Mouse (Mus musculus): ENCODE data around the gene Tmem163.

DNA sequence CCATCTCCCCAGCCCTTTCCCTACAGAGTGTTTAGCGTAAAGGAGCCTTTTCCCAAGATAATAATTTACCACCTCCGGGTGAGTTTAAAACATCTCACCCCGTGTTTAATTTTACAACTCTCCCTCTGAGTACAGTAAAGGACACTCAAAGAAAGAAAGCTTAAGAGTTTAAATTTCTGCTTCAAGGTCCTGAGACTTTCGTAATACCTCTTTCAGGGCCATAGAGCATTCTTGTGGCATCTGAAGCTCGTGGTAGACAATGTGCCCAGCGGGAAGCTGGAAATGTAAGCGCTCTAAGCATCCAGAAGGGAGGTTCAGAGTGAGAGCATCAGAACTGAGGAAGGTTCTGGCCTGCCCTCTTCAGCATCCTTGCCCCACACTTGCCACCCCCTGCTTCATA, 52.2 kb downstream of the Tmem163 start:
- TF ChIP-seq POLR2A (IDR thresholded peaks at IDR 0.05; ENCODE audit: low read depth, low read length) (no peak), CTCF (IDR thresholded peaks at IDR 0.05; ENCODE audit: extremely low read depth, insufficient read depth, insufficient read length, insufficient replicate concordance) (no peak)
